Mouse (Mus musculus) adrenal gland, postnatal 36 days (tissue): ENCODE data around the gene Gtf2a1. TPM values are rescaled to one million over a fixed set of nuclear protein-coding genes. Genes with fewer than 3 reads are reported as not detected.
"Not testable (repeated sequence)": the region's sequence is repeated elsewhere in the genome, so short reads cannot be mapped to it uniquely, and the experiment has no call there.

Experiments used
- DNase-seq, 2 experiments: peaks; one replicate each; pipeline ENCODE4 v3.0.0; 2021; ENCODE audit warnings: mixed read lengths in 1 of 2
- total RNA-seq, 2 experiments: library from RNA; stranded (reverse); gene quantifications; 2 replicates each; pipeline ENCODE4 v1.2.3; 2021

Gene Gtf2a1
- total RNA-seq, 2 experiments from 2014 or later = 34.9 to 51.0 TPM

DNA sequence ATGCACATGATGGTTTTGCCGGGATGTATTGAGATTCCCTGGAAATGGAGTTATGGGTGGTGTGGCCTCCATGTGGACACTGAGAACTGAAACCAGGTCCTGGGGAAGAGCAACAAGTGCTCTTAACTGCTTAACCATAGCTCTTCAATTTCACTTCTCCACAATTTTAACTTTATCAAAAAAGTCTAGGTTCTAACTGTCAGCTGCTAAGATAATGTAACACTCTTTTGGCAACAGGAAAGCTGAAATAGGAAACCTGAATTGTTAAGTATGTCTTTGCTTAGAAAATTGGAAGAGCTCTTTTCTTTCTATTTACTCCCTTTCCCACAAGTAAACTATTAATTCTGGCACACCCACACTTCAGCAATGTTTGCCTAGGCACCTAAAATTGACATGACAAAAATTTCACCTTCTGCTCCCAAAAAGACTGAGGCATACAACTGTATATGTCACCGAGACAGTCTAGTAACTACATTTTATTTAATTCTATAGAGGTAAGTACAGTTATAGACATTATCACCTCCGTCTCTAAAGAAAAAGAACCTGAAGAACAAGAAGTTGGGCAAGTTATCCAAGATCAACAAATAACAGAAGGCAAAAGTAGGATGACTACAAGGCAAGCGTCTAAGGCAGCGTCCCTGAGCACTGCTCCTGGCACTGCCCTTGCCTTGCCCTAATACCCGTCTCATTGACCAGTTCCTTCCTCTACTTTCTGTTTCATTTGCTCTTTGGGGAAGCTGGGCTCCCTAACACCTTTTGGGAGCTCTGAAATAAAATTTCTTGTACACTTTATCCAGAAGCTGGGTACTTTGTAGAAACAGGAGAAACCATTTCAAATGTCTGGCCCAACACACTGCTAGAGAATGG is 8.8 kb downstream of the Gtf2a1 start:
- DNase-seq = peak in 1 of 2 experiments; percentile 4

DNA sequence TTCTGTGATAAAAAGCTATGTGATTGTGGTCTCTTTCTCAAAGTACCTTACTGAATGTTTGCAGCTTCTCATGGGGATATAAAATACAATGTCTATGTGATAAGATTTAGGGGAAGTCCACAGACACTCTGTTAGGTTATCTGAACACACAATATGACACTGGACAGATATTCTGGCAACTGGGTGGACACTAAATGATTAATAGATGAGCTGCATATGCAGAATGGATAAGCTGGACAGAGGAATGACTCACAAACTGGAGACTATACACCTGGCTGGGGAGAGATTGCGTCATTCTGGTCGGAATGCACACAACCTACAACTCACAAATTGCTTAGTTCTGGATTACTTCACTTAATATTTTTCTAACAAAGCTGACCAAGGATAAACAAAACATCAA is 10.6 kb downstream of the Gtf2a1 start:
- no peak for DNase-seq

DNA sequence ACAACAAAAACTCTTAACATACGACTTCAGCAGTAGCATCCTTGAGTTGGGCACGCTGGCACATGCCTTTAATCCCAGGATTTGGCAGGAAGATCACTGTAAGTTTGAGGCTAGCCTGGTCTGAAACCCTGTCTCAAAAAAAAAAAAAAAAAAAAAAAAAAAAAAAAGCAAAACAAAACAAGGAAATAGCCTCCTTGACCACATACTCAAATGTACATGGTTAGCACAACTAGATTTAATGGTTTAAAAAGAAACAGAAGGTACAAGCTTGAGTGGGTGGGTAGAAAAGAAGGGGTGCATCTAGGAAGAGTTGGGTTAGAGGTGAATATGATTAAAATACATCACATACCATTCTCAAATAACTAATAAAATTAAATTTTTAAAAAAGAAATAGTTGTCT is 18.6 kb downstream of the Gtf2a1 start:
- DNase-seq = no peak

DNA sequence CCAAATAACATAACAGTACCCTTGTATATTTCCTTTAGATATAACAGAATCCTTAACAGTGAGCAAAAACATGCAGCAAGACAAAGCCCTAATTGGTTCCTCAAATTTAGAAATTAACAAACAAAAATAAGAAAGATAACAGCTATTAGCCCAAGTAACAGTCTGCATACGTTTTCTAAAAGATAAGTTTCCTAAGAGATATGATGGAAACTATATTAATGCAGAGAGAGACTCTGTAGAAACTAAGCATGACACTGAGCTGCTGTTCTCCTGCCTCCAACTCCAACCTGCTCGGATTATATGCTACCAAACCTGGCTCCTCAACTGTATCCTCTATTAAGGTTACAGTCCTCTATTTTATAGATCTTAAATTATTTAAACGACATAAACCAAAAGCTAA is 21.0 kb downstream of the Gtf2a1 start:
- no peak for DNase-seq

DNA sequence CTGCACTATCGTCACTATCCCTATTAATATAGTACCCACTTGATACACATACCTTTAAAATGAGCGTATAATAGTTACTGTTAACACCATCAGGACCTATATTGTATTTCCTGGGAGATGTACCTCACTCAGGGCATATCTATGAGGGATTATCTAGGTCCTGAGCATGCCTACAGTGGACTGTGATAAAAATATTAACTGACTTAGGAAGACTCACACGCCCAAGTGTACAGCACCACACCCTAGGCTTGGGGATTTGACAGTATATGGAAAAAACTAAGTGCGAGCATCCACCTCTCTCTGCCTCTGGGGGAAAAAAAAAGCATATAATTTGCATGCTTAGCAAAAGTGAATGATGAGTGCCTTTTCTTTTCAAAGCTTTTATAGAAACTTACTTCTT is 23.1 kb downstream of the Gtf2a1 start:
- DNase-seq = no peak

DNA sequence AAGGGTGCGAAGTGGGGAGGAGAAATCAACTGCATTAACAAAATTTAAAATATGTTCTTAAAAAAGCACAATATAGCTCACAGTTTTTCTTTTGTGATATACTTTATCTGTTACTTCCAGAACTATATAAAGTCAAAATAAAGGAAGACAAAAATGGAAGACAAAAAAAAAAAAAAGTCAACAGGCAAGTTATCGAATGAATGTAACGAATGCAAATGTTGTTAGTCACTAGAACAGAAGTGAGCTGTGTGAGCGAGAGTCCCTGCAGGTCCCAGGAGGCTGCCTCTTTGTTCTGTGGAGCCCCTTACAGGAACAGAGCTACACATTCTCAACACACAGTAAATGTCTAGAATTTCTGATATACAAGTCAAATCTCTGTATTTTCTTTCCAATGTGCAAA is 32.1 kb downstream of the Gtf2a1 start:
- not testable (repeated sequence) for DNase-seq

DNA sequence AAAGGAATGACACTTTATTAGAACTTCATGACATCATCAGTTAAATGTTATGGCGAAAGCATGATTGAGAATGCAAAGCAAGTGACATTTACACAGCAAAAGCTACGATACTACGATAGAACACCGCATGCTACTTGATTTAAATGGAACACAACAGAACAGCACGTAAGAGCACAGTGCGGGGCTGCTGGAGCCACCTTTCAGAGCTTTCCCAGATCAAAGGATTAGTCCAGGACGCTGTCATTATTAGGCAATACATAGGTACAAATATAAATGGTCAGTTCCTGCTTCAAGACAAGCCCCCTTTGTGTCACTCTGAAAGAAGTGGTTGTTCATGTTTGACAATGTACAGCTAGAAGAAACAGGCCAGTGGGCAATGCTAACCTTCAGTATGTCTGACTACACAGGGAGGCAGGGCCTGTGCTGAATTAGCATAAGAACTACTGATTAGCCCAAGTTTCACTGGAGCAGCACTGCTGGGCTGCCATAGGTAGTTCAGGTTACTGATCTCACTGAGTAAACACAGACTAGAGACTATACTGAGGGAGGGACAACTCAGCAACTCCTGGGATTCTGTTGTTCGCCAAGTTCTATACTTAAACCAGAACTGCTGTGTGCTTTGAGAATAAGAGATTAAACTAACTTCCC is 32.8 kb downstream of the Gtf2a1 start:
- not testable (repeated sequence) for DNase-seq

DNA sequence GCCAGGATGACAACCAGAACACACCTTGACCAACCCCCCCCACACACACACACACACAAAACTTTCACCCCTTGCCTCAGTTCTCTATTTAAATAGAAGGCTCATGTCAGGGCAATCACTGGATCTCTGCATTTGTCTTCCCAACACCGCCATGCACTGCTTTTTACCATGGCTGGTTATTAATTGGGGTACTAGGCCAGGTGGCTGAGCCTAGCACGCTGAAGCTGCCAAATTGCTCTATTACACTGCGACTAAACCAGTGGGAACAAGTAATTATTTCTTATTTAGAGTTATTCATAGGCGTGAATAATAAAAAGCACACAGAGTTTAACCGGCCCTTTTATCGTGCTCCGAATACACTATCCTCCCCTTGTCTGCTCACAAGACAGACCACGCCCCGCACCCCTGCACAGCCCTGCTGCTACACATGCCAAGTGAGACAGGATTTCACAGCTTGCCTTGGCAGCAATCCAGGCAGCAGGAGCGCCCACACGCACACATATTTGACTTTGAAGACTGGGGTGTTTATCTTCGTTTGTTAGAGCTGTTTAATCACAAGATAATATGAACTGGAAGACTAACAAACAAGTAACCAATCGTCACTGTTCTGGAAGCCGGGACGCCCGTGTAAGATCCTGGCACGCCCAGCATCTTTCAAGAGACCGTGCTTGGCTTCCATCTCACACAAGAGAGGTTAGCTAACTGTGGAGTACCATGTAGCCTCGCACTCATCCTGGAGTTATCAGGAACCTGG is 38.3 kb downstream of the Gtf2a1 start:
- DNase-seq = peak; percentile 13 to 58

DNA sequence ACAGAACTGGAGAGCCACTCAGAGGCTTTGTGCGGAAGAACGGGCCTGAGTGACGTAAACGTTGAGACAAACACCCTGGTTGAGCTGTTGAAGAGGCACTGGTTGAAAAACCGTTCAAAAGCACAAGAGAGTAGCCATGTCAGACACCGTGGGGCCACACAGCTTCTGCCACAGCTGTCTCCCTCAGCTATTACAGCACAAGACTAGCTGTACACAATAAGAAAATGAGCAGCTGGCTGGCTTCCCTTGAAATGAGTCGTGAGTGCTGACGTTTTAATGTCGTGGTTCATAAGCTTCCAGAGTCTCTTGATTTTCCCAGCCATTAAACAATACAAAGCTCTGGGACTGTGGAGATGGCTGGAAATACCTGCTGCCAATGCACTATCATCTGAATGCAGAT is 40.8 kb downstream of the Gtf2a1 start:
- no peak for DNase-seq

DNA sequence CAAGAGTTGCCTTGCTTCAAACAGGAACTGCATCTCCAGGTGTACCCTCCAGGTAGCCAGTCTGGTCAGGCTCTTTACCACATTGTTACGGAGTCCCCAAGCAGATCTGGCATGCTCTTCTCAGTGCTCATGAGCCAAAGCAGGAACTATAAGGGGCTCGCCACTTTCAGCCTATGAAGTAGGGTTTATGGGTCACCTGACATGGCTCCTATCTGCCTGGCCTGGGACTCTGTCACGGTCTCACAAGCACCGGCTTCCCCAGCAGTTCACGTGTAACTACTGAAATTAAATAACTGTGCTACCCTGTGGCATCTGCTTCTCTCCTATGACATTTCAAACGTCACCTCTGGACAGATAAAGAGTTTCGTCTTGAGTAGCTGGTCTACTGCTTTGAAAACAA is 50.1 kb downstream of the Gtf2a1 start:
- DNase-seq = no peak

DNA sequence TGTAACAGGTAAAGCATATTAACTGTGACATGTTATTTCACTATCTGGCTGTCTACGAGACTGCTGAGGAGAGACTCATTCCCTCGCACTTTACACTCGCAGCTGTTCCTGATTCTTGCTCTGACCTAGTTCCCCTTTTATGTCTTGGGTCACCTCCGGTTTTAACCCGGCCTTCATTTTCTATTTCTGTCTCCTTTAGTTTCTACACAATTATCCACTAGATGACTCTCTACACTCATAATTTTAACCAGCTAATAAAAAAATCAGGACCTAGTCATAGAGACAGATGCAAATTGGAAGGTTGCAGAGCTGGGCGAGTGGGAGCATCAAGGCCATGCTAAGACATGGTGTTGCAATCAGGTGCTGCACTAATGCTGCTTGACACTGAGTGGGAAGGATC is 55.8 kb downstream of the Gtf2a1 start:
- no peak for DNase-seq

DNA sequence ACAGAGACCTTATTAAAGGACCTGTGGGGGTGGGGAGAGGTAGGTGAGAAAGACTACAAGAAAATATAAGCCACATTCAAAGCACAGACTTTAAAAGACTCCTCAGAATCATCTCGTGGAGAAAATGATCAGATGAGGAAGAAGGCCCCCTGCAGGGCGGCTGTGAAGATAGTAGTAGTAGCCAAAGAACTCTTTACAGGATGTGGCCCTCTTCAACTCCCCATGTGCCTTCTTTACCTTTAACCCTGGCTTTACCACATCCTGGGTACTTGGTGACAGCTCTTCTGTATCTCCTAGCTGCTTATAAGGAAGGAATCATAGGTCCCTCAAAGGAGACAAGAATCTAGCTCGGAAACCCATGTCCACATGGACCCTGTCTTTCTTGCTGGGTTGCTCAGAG is 66.7 kb downstream of the Gtf2a1 start:
- no peak for DNase-seq

DNA sequence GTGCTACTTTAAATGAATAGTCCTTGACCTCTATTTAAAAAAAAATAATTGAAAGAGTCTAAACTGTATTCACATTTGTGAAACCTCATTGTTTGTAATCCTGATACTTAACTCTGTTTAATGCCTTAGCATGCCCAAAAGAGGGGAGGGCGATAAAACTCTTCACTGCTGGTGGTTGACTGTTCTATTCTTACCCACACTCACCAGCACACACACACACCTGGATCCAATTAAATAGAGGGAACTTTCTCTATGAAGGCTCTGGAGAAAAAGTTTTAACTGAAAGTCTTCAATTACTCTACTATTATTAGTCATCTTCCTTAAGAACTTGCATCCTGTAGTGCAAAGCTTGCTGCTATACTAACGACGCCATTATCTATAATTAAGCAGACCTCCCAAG is 72.5 kb downstream of the Gtf2a1 start:
- no peak for DNase-seq

DNA sequence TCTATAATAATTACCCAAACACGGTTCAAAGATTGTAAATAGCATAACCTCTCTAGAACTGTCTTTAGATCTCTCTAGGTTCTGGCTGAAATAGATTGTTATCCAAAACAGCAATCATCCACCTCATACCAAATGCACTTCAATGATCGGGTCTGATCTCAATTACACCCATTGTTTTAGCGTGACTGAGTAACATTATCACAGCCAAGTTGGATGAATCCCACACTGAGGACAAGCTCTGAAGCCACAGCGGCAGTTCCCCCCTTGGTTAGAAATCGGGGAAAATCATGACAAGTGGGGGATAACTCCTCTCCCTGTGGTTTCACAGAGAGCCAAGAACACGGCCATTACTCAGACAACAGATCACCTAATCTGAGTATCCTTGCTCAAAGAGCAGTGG is 76.3 kb downstream of the Gtf2a1 start:
- no peak for DNase-seq

DNA sequence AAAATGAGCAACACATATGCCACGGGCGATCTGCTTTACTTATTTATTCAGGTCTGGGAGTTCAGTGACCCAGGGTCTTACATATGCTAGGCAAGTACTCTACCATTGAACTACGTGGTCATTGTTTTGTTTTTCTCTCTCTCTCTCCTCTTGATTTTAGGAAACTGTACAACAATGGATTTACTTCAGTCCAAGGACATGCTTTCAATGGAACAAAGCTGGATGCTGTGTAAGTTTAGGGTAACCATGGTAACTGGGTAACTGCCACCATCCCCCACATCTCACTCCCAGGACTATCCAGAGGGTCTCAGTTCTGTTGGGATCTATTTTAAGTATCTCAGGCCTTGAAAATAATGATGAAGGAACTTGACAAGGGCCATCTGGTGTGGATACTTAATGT is 78.5 kb downstream of the Gtf2a1 start:
- no peak for DNase-seq

Other genes with a start within 250 kb of the Gtf2a1 start
- gene Cep128, start 206.1 kb downstream of the Gtf2a1 start, total RNA-seq = 1 to 10 TPM; 4.8 to 5.5 TPM
- gene Tshr, start 205.9 kb downstream of the Gtf2a1 start, total RNA-seq = 1 to 10 TPM; 2.4 to 6.7 TPM
- 10 to 100 TPM in 1 of 2 experiments, 1 to 10 TPM in 1; 4.9 to 10.2 TPM for gene Ston2, start 197.9 kb upstream of the Gtf2a1 start, total RNA-seq